Mouse (Mus musculus): ENCODE results near the gene Adamts4.

GRCm38 (mm10) chr1:171246709-171247452 is 3.3 kb upstream of the Adamts4 start:
- TF ChIP-seq CTCF (IDR thresholded peaks at IDR 0.05; ENCODE audit: control insufficient read depth, insufficient read depth, low read length) (peak; percentile 86), POLR2A (IDR thresholded peaks at IDR 0.05; ENCODE audit: borderline replicate concordance, control insufficient read depth, low read depth, low read length) (peak; percentile 84; the same call in 1 of the 2 replicates)
